Mouse (Mus musculus) cerebellum, adult 8-10 months (tissue): ENCODE measurements at regions not wholly inside any gene's neighbourhood (a gene's known extent, or its start where the extent isn't known, plus 50 kb on each side); places are given as distances from the start of the nearest gene placed in this dataset.

Experiments
- DNase-seq: peaks from one replicate; pipeline ENCODE4 v3.0.0; 2022

- no peak for DNase-seq
Observed at GRCm38 (mm10) chr2:92711122-92711777, 111.7 kb downstream of the Chst1 start.

GRCm38 (mm10) chr2:92712266-92713144, 113.0 kb downstream of the Chst1 start:
- DNase-seq, result no peak

GRCm38 (mm10) chr2:92717706-92718105, 118.2 kb downstream of the Chst1 start:
- no peak for DNase-seq

- no peak for DNase-seq
Observed at GRCm38 (mm10) chr2:92721951-92722350, 122.4 kb downstream of the Chst1 start.

GRCm38 (mm10) chr2:92723618-92724263, 124.2 kb downstream of the Chst1 start:
- no peak for DNase-seq

- DNase-seq, result no peak
Observed at GRCm38 (mm10) chr2:92726640-92727039, 127.1 kb downstream of the Chst1 start.

GRCm38 (mm10) chr2:92727241-92727640, 127.7 kb downstream of the Chst1 start:
- DNase-seq, result no peak

- peak; percentile 26 for DNase-seq
Observed at GRCm38 (mm10) chr2:92728388-92728787, 128.9 kb downstream of the Chst1 start.

- DNase-seq, result peak; percentile 11
Observed at GRCm38 (mm10) chr2:92730371-92730770, 130.9 kb downstream of the Chst1 start.

- DNase-seq, result no peak
Observed at GRCm38 (mm10) chr2:92733403-92733802, 133.9 kb downstream of the Chst1 start.

- no peak for DNase-seq
Observed at GRCm38 (mm10) chr2:92735784-92736183, 136.3 kb downstream of the Chst1 start.

- DNase-seq, result no peak
Observed at GRCm38 (mm10) chr2:92737301-92737700, 137.8 kb downstream of the Chst1 start.

GRCm38 (mm10) chr2:92739576-92739975, 140.1 kb downstream of the Chst1 start:
- DNase-seq, result no peak

GRCm38 (mm10) chr2:92740776-92741295, 141.3 kb downstream of the Chst1 start:
- no peak for DNase-seq

- no peak for DNase-seq
Observed at GRCm38 (mm10) chr2:92742025-92742424, 142.5 kb downstream of the Chst1 start.

GRCm38 (mm10) chr2:92742671-92743070, 143.2 kb downstream of the Chst1 start:
- no peak for DNase-seq

GRCm38 (mm10) chr2:92743152-92743551, 143.6 kb downstream of the Chst1 start:
- DNase-seq, result no peak

- no peak for DNase-seq
Observed at GRCm38 (mm10) chr2:92743911-92744310, 144.4 kb downstream of the Chst1 start.

GRCm38 (mm10) chr2:92747406-92747805, 147.9 kb downstream of the Chst1 start:
- no peak for DNase-seq

GRCm38 (mm10) chr2:92750116-92750515, 150.6 kb downstream of the Chst1 start:
- DNase-seq, result no peak

- no peak for DNase-seq
Observed at GRCm38 (mm10) chr2:92750672-92751071, 151.2 kb downstream of the Chst1 start.

GRCm38 (mm10) chr2:92751256-92751655, 151.7 kb downstream of the Chst1 start:
- no peak for DNase-seq

GRCm38 (mm10) chr2:92752156-92752555, 152.6 kb downstream of the Chst1 start:
- no peak for DNase-seq
